Mouse (Mus musculus) urinary bladder, postnatal 4 days (tissue): ENCODE data around the gene Olfr1262.

Experiments used
- DNase-seq, 2 experiments: peaks; one replicate each; pipeline ENCODE4 v3.0.0; 2021 to 2022; ENCODE audit warnings: low spot score in 2 of 2

Olfr1262 gene

DNA sequence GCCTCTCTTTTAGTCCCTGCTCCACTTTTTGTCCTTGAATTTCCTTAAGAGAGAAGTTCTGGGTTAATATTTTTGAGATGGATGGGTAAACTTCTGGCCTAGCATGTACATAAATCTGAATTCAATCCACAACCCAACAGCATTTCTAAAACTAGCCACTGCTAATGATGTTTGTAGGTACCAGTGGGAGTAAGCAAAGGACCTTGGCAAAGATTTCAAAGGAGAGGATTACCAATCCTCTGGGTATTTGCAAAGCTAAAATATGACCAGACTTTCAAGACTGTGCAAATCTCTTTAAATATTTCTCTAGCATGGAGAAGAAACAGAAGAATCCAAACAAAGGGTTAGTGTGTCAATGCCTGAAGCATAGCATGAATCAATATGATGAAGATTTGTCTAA, at the start of gene Olfr1262:
Gene Olfr1262, plus strand, starts transcription at position 301 of the 400 bp plus-strand sequence.
- DNase-seq: no peak

DNA sequence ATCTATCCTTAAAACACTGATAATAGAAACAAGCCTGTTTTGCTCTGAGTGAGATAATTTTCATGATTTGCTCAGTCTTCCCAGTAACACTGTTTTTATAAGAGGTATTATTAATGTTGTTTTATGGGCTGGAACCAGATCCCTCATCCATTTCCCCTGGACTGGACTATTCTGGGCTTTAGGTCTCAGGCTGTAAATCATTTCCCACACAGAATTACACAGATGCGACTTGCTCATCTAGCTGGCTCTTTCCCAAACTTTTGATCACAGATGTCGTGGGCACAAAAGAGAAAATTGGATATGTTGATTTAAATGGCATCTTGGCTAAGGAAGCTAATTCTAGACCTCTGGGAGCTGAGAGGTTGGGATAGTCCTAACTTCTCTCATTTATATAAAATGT, 25.8 kb upstream of the Olfr1262 start, which contains the start of gene Olfr1260:
Gene Olfr1260, plus strand, starts transcription at position 157 of the 400 bp plus-strand sequence.
- no peak for DNase-seq

DNA sequence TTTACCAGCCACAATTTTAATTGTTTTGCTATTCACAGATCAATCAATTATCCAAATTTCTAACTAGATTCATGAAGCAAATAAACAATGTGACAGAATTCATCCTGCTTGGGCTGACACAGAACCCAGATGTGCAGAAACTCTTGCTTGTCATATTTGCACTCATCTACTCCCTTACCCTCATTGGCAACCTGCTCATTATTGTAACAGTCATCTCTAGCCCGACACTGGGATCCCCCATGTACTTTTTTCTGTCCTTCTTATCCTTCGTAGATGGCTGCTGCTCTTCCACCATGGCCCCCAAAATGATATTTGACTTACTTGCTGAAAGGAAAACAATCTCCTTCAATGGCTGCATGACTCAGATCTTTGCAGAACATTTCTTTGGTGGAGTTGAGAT, 22.2 kb upstream of the Olfr1262 start:
- no peak for DNase-seq

DNA sequence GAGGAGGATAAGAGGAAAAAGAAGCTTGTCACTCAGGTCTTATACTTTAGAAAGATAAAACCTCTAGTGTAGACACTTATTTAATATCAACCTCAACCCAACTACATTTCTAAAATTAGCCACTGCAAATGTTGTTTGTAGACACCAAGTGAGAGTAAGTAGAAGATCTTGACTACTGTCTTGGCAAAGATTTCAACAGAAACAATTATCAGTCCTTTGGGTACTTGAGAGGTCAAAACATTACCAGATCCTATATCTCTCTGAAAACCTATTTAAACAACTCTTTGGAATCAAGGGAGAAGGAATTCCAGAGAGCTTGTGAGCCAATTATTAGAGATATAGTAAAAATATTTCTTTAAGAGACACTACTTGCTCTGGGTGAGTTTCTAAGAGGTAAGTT, 9.0 kb upstream of the Olfr1262 start, which contains the start of gene Olfr1261:
Gene Olfr1261, plus strand, starts transcription at position 301 of the 400 bp plus-strand sequence.
- no peak for DNase-seq

DNA sequence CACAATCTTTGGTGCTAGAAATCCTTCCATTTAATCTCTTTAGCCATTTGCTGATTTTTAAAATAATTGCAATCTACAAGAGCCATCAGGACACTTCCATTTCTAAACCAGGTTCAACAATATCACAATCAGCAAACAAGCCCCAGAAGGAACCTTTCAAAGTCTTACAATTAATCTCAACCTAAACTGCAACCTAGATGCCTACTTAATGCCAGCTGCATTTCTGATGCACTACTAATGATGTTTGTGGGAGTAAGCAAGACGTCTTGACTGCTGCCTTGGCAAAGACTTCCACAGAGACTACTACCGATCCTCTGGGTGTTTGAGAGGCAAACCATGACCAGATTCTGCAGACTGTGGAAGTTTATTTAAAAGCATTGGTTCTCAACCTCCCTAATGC, 11.9 kb downstream of the Olfr1262 start, which contains the start of gene Olfr1263:
Gene Olfr1263, plus strand, starts transcription at position 301 of the 400 bp plus-strand sequence.
- DNase-seq: no peak

DNA sequence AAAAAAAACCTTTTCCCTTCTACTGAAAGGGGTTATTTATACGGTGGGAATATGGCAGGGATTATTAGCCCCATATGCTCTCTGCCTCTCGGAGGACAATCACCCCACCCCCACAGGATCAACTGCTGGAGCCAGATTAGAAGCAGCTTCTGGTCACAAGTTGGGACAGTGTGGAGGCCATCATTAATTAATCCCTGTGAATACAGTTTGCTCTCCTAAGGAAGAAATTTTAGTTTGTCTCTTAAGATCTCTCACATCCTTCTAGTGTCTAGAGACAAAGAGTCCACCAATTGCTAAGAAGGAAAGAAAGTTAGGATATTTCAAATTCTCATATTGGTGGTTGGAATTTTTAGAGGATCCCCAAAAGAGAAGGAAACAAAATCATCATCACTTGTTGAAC, 25.5 kb downstream of the Olfr1262 start, which contains the start of gene Olfr1264:
Gene Olfr1264, minus strand, starts transcription at position 101 of the 400 bp plus-strand sequence.
- no peak for DNase-seq

DNA sequence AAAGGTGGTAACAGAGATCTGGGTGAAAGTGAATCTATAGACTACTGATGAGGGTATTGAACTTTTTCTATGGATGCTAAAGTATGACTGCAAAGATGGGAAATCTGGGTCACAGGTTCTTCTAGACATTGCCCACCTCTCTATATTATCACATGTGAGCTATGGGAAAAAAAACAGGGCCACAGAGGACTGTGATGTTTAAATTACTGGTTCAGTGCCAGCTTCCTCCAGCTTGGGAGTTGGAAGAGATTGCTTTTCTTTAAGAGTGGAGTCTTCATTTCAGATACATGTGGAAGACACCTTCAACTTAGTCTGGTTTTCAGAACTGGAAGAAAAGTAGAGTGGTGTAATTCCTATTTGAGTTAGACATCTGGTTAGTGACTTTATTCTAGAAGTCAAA, 35.1 kb downstream of the Olfr1262 start, which contains the start of gene Olfr1265:
Gene Olfr1265, plus strand, starts transcription at position 301 of the 400 bp plus-strand sequence.
- DNase-seq: no peak
